Mouse (Mus musculus) right cerebral cortex, postnatal 10 days (tissue): ENCODE measurements around the gene Dis3l2.

Experiments used
- DNase-seq, 2 experiments: peaks; one replicate each; pipeline ENCODE4 v3.0.0; 2021; ENCODE audit warnings: low spot score in 2 of 2

Gene Dis3l2

GRCm38 (mm10) chr1:86733160-86733821, 29.7 kb downstream of the Dis3l2 start:
- DNase-seq: no peak

- no peak for DNase-seq
Observed at GRCm38 (mm10) chr1:86736414-86736813, 32.8 kb downstream of the Dis3l2 start.

GRCm38 (mm10) chr1:86742896-86743295, 39.3 kb downstream of the Dis3l2 start:
- DNase-seq: no peak

- DNase-seq: no peak
Observed at GRCm38 (mm10) chr1:86747034-86747433, 43.4 kb downstream of the Dis3l2 start.

GRCm38 (mm10) chr1:86750094-86750493, 46.5 kb downstream of the Dis3l2 start:
- DNase-seq: no peak

- DNase-seq: no peak
Observed at GRCm38 (mm10) chr1:86753416-86753815, 49.8 kb downstream of the Dis3l2 start.

- no peak for DNase-seq
Observed at GRCm38 (mm10) chr1:86754335-86754734, 50.7 kb downstream of the Dis3l2 start.

- no peak for DNase-seq
Observed at GRCm38 (mm10) chr1:86758091-86758490, 54.5 kb downstream of the Dis3l2 start.

- DNase-seq: no peak
Observed at GRCm38 (mm10) chr1:86762161-86762560, 58.6 kb downstream of the Dis3l2 start.

GRCm38 (mm10) chr1:86801241-86801640, 97.6 kb downstream of the Dis3l2 start:
- no peak for DNase-seq

- no peak for DNase-seq
Observed at GRCm38 (mm10) chr1:86811756-86812155, 108.1 kb downstream of the Dis3l2 start.

- no peak for DNase-seq
Observed at GRCm38 (mm10) chr1:86822266-86822665, 118.7 kb downstream of the Dis3l2 start.

- no peak for DNase-seq
Observed at GRCm38 (mm10) chr1:86834351-86834987, 130.9 kb downstream of the Dis3l2 start.

- DNase-seq: no peak
Observed at GRCm38 (mm10) chr1:86834988-86835387, 131.4 kb downstream of the Dis3l2 start.

GRCm38 (mm10) chr1:86850754-86851153, 147.1 kb downstream of the Dis3l2 start:
- DNase-seq: no peak

GRCm38 (mm10) chr1:86858876-86859275, 155.3 kb downstream of the Dis3l2 start:
- DNase-seq: no peak

GRCm38 (mm10) chr1:86859371-86859770, 155.8 kb downstream of the Dis3l2 start:
- DNase-seq: no peak

- DNase-seq: no peak
Observed at GRCm38 (mm10) chr1:86873745-86874144, 170.1 kb downstream of the Dis3l2 start.

GRCm38 (mm10) chr1:86878743-86879142, 175.1 kb downstream of the Dis3l2 start:
- DNase-seq: no peak

- no peak for DNase-seq
Observed at GRCm38 (mm10) chr1:86879547-86879946, 175.9 kb downstream of the Dis3l2 start.

GRCm38 (mm10) chr1:86887060-86887459, 183.5 kb downstream of the Dis3l2 start:
- no peak for DNase-seq

GRCm38 (mm10) chr1:86912481-86912880, 208.9 kb downstream of the Dis3l2 start:
- no peak for DNase-seq

- no peak for DNase-seq
Observed at GRCm38 (mm10) chr1:86913896-86914295, 210.3 kb downstream of the Dis3l2 start.

- no peak for DNase-seq
Observed at GRCm38 (mm10) chr1:86914697-86915096, 211.1 kb downstream of the Dis3l2 start.
